18 mouse cellular contexts compared by ENCODE assay signal in genomic region chr1:143886014-143886413, GRCm38 (mm10).
DNase-seq lines count a peak whose midpoint lies in the region; ATAC-seq and TF ChIP-seq lines count a peak whose summit lies in the region.
"Had no signal": no experiment of that assay in that cellular context is flagged by ENCODE, and none has a peak within 500 bp of the region (broad histone marks: within the 10 kb centered on the region; RNA-seq: fewer than 3 reads in every experiment).

No protein-coding gene starts in this region.

- H3K27ac ChIP-seq in lung, embryonic 15.5 days, result peak overlapping the region; percentile 60
- H3K27ac ChIP-seq in lung, postnatal 0 days (ENCODE audit: low read length), result no peak overlapping the region
- no peak overlapping the region for H3K27ac ChIP-seq in hindbrain, embryonic 14.5 days
- H3K27ac ChIP-seq: embryonic facial prominence, embryonic 10.5 days; embryonic facial prominence, embryonic 12.5 days; forebrain, embryonic 13.5 days; forebrain, embryonic 15.5 days had no signal

- WGBS in lung, embryonic 15.5 days, result 19% methylated on average over 1 of the region's 1 CpGs
- 35% methylated on average over 1 of the region's 1 CpGs for WGBS in lung, adult 2 months
- 21% methylated on average over 1 of the region's 1 CpGs for WGBS in lung, postnatal 0 days
- WGBS in hindbrain, embryonic 14.5 days, result 76% methylated on average over 1 of the region's 1 CpGs

- H3K9me3 ChIP-seq in lung, embryonic 15.5 days, result no peaks in the 10 kb centered on the region
- no peaks in the 10 kb centered on the region for H3K9me3 ChIP-seq in lung, postnatal 0 days (ENCODE audit: low read length)
- H3K9me3 ChIP-seq in hindbrain, embryonic 14.5 days (ENCODE audit: control insufficient read depth, low read length), result no peaks in the 10 kb centered on the region
- H3K9me3 ChIP-seq: embryonic facial prominence, embryonic 10.5 days; embryonic facial prominence, embryonic 12.5 days; forebrain, embryonic 13.5 days; forebrain, embryonic 15.5 days had no signal

- TF ChIP-seq EP300 in lung, postnatal 0 days (IDR thresholded peaks at IDR 0.05), result peak; percentile 92

- no peaks in the 10 kb centered on the region for H3K36me3 ChIP-seq in lung, embryonic 15.5 days
- no peaks in the 10 kb centered on the region for H3K36me3 ChIP-seq in lung, postnatal 0 days (ENCODE audit: insufficient read depth, low read length)
- no peaks in the 10 kb centered on the region for H3K36me3 ChIP-seq in hindbrain, embryonic 14.5 days (replicated peaks; ENCODE audit: control insufficient read depth, insufficient read depth)
- H3K36me3 ChIP-seq: embryonic facial prominence, embryonic 10.5 days; embryonic facial prominence, embryonic 12.5 days; forebrain, embryonic 15.5 days had no signal

- no peak for TF ChIP-seq CTCF in lung, adult 2 months (IDR thresholded peaks at IDR 0.05; ENCODE audit: insufficient read depth, low read length)
- TF ChIP-seq CTCF in lung, postnatal 0 days (IDR thresholded peaks at IDR 0.05), result no peak

- no peak overlapping the region for H3K9ac ChIP-seq in lung, embryonic 15.5 days
- H3K9ac ChIP-seq in lung, postnatal 0 days (replicated peaks; ENCODE audit: low read depth), result no peak overlapping the region
- H3K9ac ChIP-seq in hindbrain, embryonic 14.5 days, result no peak overlapping the region
- H3K9ac ChIP-seq: embryonic facial prominence, embryonic 12.5 days; forebrain, embryonic 13.5 days; forebrain, embryonic 15.5 days had no signal

- no peaks in the 10 kb centered on the region for H3K27me3 ChIP-seq in lung, embryonic 15.5 days
- no peaks in the 10 kb centered on the region for H3K27me3 ChIP-seq in lung, postnatal 0 days (replicated peaks; ENCODE audit: insufficient read depth, low read length)
- H3K27me3 ChIP-seq in hindbrain, embryonic 14.5 days (ENCODE audit: control insufficient read depth, insufficient read depth, low read length), result no peaks in the 10 kb centered on the region
- H3K27me3 ChIP-seq: embryonic facial prominence, embryonic 12.5 days; forebrain, embryonic 13.5 days; forebrain, embryonic 15.5 days had no signal

- TF ChIP-seq POLR2A in lung, adult 2 months (IDR thresholded peaks at IDR 0.05; ENCODE audit: borderline replicate concordance, extremely low read depth, low read depth, low read length), result no peak

- no peak for DNase-seq in lung, adult 2 months
- DNase-seq in lung, postnatal 0 days (ENCODE audit: low spot score), result peak; percentile 59
- peak; percentile 65 for DNase-seq in lung, postnatal 10 days
- peak; percentile 53 for DNase-seq in lung, postnatal 36 days
- no peak for DNase-seq in adrenal gland, adult 8-10 months
- no peak for DNase-seq in hindbrain, embryonic 14.5 days (ENCODE audit: low spot score)
- DNase-seq: adrenal gland, adult 2 months; adrenal gland, postnatal 36 days; cerebellum, adult 11-12 months; cerebellum, adult 2 months; cerebellum, adult 9-10 months; cerebellum, postnatal 10 days; cerebellum, postnatal 25 days had no signal

- no peak overlapping the region for H3K4me3 ChIP-seq in lung, embryonic 15.5 days
- H3K4me3 ChIP-seq in lung, adult 2 months (replicated peaks; ENCODE audit: extremely low read depth, low read depth, low read length), result no peak overlapping the region
- H3K4me3 ChIP-seq in lung, postnatal 0 days (ENCODE audit: low read depth, low read length), result no peak overlapping the region
- H3K4me3 ChIP-seq in hindbrain, embryonic 14.5 days (replicated peaks; ENCODE audit: low read length), result no peak overlapping the region
- H3K4me3 ChIP-seq: embryonic facial prominence, embryonic 10.5 days; embryonic facial prominence, embryonic 12.5 days; forebrain, embryonic 13.5 days; forebrain, embryonic 15.5 days had no signal

- H3K4me1 ChIP-seq in lung, embryonic 15.5 days, result peaks cover 20% of the 10 kb centered on the region
- peaks cover 7% of the 10 kb centered on the region for H3K4me1 ChIP-seq in lung, adult 2 months (ENCODE audit: control insufficient read depth, insufficient read depth, low read length)
- 0 out of 2 replicates have a peak, but pooled peaks cover 8% of the 10 kb centered on the region for H3K4me1 ChIP-seq in lung, postnatal 0 days (ENCODE audit: insufficient read depth, low read depth, low read length)
- H3K4me1 ChIP-seq in hindbrain, embryonic 14.5 days (replicated peaks; ENCODE audit: control insufficient read depth, insufficient read depth, low read length), result no peaks in the 10 kb centered on the region
- H3K4me1 ChIP-seq: forebrain, embryonic 15.5 days had no signal

- peak; percentile 72; the same call in 1 of the 2 replicates for ATAC-seq in lung, embryonic 15.5 days (ENCODE audit: borderline replicate concordance, extremely low read depth, low FRiP score, low TSS enrichment)
- ATAC-seq in lung, postnatal 0 days, result peak; percentile 69
- no peak for ATAC-seq in hindbrain, embryonic 14.5 days (ENCODE audit: low FRiP score)
- ATAC-seq: forebrain, embryonic 13.5 days; forebrain, embryonic 15.5 days had no signal

- no peak overlapping the region for H3K4me2 ChIP-seq in lung, embryonic 15.5 days
- no peak overlapping the region for H3K4me2 ChIP-seq in lung, postnatal 0 days (replicated peaks; ENCODE audit: low read depth, low read length)
- H3K4me2 ChIP-seq in hindbrain, embryonic 14.5 days (replicated peaks), result no peak overlapping the region
- H3K4me2 ChIP-seq: embryonic facial prominence, embryonic 12.5 days; forebrain, embryonic 13.5 days; forebrain, embryonic 15.5 days had no signal

Comparison
In these comparisons a context has a peak if more than half of its experiments do, and no peak if none do; other contexts are left out.
1. DNase-seq: peak in lung, postnatal 0 days (single experiment), lung, postnatal 10 days (single experiment) and lung, postnatal 36 days (single experiment); none in lung, adult 2 months (single experiment), adrenal gland, adult 8-10 months (single experiment) and hindbrain, embryonic 14.5 days (single experiment).